Mouse (Mus musculus): ENCODE measurements at regions not wholly inside any gene's neighbourhood (a gene's known extent, or its start where the extent isn't known, plus 50 kb on each side); places are given as distances from the start of the nearest gene placed in this dataset.
A peak's percentile ranks its signal among the peaks of the same experiment; 100 is the strongest.

DNA sequence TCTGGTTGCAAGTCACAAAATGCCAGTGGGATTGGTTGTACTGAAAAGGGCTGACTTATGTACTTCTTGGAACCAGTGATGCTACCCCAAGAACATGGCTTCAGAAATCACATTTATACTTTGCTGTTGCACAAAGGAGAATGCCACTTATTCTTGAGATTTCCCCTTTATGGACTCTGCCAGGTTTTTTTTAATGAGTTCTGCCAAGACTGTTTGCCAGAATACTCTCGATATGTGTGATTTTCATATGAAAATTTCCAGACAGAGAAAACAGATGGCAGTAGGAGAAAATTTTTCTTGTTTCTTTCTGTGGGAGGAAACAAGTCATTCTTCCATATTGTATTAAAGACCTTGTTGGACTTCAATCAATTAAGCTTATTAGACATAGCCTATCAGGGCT, 281.0 kb upstream of the Tle1 start:
- DNase-seq (ENCODE audit: low read depth, low spot score): no peak

DNA sequence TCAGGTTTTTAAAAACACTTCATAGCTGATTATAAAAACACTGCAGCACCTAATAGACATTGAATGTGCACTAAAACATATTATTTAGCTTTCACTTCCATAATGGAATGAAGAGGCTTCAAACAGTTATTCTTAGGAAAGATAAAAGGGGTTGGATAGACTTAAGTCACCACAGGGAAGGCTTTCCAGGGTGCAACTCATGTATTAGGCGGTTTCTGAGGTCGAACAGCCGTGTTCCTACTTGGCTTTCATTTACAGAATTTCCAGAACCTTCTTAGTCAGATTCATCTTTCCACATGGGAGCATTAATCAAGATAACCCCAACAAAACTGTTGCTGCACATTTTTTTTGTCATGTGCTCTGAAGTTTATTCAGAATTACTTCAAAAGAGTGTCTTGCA, 279.8 kb upstream of the Tle1 start:
- DNase-seq (ENCODE audit: low read depth, low spot score): no peak

DNA sequence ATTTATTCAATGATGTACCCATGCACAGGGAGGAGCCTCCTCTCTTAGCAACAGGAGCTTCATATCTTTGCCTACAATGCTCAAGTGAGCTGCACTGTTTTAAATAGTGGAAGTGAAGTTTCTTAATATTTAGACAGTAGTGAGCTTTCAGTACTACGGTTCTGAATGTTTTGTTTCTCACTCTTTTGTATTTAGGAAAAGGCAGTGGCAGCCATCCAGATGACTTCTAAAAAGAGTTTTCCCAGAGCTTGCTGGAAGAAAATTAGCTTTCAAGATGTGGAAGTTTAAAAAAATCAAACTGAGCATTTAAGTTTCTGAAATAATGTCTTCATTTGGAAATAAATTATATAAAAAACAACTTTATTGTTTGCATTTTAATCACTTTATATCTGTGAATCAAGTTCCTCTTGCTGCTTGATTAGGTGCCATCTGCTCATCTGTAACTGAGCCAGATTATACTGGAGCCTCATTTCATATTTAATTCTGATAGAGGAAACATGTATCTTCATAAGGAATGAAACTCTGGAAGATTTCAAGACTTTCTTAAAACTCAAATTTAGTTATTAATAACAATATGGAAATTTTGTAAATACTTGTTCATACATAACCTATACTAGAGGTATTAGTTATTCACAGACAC, 268.6 kb upstream of the Tle1 start:
- no peak for DNase-seq (ENCODE audit: low read depth, low spot score)

DNA sequence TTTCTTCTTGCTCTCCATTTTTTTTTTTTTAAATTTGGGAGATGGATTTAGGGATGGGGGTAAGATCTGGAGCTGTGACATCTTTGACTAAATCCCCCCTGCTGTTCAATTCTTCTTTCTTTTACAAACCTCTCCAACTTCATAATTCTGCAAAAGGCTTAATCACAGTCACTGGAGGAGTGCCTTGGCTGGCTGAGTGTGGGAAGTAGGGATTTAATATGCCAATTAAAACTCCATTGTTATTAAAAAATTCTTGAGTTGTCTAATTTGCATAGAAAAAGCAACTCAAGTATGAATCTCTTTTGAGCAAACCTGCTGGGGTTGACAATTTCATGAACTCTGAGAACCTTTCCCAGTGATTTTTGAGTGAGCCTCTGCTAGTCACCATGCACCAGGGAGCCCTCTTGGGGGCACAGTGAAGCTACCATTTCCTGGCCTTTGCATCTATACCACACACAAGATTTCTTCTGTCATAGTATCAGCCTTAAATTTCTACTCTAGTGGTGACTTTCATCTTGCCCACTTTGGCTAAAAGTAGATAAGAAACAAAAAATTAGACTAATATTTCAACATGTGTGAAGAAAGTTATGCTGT, 243.6 kb upstream of the Tle1 start:
- DNase-seq (ENCODE audit: low read depth, low spot score): no peak

DNA sequence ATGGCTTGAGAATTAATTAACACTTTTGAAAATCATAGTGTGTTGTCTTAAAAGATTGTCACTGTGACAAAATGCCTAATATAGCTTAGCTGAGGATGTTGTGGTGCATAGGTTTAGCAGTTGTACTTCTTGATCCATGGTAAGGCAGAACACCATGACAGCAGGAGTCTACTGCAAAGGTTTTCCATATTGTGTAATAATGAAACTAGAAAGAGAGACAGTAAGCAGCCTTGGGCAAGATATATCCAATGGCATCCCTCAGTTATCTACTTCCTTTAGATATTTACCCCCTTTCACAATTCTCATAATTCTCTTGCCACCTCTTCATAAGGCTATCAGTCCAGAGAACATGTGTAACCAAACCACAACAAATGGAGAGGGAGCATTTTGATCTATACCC, 236.6 kb upstream of the Tle1 start:
- no peak for DNase-seq (ENCODE audit: low read depth, low spot score)

DNA sequence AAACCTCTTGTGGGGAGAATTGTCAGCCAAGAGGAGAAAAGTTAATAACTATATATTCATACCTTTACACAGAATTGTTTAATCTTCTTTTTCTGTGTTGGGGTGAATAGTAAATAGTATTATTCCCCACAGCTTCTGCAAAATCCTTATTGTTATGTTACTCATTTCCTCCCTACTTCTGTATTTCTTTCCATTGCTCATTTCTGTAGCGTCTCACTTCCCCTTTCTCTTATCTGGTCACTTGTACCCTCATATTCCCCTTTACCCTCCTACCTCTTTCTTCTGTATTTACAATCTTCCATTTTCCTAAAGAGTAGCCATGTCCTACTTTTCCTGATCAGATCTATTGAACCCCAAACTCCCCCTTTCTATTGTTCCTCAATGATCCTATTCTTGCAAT, 224.6 kb upstream of the Tle1 start:
- DNase-seq (ENCODE audit: low read depth, low spot score): peak; percentile 70

DNA sequence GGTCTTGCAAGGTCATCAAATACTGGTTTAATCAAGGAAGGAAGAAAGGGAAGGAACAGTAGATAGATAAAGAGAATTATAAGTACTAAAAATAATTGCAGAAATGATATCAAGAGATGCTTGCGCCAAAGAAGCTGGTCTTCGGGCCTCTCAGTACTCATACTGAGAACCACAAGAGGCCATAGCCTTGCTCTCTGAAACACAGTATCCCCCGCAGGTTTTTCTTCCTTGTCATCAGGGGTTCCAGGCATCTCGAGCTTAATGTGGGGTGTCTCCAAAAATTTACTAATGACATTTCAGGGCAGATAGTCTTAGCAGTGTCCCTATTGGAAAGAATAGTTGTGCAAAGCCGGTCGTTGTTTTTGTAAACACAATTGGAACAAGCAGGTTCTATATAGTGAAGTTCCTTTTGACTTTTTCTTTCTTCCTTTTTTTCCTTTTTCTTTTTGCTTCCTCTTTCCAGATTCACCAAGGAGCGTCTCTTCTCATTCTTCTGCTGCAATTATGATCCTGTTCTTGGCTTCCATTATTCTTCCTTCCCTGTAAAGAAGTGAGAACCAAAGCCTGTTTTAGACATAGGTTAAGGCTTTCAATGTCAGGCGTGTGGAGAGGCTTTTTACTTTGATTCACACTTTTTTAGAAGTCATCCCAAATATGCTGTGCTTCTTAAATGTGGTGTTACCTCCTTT, 211.5 kb upstream of the Tle1 start:
- peak; percentile 84 for DNase-seq (ENCODE audit: low read depth, low spot score)

DNA sequence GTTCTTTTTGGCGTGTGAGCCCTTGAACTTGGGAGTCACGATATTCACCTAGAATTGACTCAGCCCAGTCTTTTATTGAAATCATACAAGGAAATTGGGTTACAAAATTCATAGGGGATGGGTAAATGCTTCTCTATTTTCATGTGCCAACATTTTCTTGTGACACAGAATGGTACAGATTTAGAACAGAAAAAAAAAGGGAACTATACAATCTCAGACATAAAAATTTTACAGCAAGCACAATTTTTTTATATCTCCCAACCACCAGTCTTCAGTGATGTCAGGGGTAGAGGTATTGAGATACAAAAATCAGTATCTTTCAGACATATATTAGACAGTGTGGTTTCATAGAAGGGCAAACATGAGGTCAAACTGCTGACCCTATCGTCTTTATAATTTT, 210.6 kb upstream of the Tle1 start:
- peak; percentile 67 for DNase-seq (ENCODE audit: low read depth, low spot score)

DNA sequence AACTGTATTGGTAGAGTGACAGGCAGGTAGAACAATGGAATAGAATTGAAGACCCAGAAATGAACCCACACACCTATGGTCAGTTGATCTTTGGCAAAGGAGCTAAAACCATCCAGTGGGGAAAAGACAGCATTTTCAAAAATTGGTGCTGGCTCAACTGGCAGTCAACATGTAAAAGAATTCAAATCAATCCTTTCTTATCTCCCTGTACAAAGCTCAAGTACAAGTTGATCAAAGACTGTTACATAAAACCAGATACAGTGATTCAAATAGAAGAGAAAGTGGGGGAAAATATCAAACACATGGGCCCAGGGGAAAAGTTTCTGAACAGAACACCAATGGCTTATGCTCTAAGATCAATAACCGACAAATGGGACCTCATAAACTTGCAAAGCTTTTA, 200.0 kb upstream of the Tle1 start:
- DNase-seq (ENCODE audit: low read depth, low spot score): no peak

DNA sequence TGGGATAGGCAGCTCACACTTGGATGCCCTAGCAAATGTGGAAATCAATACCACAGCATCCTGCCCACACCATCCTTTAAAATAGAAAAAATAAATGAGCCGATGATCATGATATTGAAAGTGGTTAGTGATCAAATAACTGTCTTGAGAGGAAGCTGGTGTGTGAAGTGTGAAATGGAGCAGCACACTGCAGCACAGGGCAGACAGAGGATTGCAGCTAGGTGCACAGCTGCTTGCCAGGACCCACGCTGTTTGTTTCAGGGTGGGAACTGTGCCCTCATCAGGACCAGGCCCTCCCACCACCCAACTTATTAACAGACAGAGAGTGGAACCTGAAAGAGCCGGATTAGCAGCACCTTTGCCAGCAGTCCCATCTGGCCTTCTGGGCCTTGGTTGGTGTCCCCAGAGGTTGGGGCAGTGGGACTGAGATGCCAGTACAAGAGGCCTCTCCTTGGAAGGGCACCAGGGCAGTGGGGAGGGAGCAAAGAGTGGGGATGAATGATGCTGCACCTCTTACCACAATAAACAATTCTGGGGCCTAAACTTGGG, 191.2 kb upstream of the Tle1 start:
- DNase-seq (ENCODE audit: low read depth, low spot score): no peak

DNA sequence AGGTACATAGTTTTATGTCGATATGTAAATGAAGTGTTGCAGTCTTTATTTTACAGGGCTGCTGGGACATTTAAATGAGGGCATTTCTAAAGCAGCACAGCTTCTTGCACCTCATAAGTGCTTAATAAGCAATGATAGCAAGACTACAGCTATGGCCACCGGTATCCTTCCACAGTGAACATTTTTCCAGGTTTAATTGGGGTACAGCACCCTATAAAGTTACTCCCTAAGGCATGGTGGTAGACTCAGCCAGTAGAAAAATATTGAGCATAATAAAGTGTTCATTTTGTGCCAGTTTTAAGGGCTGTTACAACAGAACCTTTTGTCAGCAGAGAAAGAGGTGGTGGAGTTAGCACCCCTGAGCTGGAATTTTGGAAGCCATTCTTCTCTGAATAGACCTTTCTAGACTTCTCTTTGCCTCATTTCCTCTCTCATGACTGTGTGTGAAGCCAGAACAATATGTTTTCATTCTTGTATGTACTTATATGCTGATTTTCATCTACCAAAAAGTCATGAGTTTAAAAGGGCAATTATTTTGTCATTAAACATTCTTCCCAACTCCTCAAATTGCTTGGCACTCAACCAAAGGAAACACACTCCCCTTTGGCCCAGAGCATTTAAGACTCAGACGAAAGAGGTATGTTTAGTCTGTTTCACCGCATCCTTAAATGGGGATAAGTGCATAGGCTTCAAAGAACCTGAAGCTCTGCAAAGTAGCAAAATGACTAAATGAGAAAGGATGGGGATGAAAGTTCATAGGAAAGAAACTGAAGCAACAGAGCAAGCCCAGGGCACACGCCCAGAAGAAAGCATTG, 189.3 kb upstream of the Tle1 start:
- no peak for DNase-seq (ENCODE audit: low read depth, low spot score)

DNA sequence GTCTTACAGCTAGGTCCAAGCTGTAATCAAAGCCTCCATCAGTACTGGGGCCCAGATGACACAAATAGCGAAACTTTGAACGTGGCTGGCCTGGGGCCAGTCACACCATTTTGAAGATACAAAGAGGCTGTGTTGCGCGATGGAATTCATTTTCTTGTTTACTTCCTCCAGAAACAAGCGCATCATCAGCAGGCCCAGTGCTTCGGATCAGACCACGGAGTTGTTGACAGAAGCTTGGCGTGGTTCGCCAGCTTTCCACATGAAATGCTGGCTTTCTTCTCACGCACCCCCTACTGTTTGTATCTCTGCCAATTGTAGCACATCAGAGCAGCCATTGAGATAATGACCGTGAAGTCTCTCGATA, 184.2 kb upstream of the Tle1 start:
- DNase-seq (ENCODE audit: low read depth, low spot score): no peak

DNA sequence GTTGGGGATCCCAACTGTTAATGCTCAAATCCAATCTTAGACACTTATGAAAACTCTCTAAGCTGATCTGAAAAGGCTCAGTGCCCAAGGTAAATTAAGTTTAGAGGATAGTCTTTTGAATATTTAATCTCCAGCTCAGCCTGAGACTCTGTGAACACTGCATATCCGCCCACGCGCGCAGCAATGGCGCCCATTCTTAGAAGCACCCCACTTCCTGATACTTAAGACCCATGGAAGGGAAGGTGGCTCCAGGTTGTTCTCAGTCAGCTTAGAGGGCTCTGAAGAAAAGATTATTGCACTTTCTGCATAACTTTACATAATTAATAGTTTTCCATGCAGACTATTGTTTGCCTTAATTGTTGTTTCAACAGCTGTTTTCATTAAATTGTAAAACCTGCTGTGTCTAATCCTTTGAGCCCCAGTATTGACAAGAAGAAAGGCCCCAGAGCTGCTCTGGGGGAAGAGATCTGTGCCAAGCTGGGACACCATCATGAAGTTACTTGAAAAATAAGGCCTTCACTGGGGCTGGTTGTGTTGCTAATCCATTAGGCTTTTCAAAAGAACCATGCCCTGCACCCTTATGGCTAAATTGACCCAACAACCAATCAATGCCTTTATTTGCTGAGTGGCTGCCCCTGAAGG, 183.7 kb upstream of the Tle1 start:
- DNase-seq (ENCODE audit: low read depth, low spot score): no peak

DNA sequence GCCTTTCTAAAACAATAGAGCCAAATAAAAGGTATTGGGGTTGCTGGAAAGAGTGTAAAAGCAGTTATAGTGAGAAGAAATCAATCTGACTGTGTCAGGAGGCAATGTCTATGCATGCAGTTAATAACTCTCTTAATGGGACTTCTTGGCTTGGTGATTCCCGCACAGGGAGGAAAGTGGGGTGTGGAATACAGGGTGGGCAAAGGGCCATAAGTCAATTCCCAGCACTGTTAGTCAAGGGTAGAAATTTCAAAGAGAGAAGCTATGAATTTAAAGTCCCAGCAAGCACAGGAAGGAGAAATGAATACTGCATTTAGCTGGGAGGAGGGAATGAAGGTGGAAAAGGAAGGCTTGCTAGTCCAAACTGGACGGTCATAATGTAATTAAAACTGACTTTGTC, 183.0 kb upstream of the Tle1 start:
- DNase-seq (ENCODE audit: low read depth, low spot score): no peak

DNA sequence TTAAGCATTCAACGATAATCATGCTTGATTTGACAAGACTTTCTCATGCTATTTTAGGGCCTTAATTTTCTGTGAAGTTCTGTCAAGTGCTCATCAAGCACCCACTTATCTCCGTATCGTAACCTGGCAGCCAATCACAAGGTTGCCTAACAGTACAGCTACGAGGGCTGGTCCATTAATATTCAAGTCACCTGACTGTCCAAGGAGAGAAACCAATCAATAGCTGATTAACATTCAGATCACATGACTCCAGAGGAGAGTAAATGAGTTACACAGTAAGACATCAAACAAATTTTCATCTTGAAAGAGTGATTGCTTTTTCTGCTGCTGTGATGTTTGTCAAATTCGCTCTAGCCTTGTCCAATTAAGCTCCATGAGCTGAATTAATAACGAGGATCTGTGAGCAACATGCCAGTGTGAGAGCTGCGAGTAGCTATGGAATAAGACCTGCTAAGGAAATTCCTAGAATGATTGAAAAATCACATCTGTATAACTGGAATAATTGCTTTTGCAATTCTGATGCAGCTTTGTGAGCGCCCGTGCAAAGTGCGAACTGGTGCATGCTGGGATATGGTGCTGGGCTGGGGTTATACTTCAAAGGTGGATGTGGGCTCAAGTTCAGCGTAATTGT, 181.9 kb upstream of the Tle1 start:
- no peak for DNase-seq (ENCODE audit: low read depth, low spot score)

DNA sequence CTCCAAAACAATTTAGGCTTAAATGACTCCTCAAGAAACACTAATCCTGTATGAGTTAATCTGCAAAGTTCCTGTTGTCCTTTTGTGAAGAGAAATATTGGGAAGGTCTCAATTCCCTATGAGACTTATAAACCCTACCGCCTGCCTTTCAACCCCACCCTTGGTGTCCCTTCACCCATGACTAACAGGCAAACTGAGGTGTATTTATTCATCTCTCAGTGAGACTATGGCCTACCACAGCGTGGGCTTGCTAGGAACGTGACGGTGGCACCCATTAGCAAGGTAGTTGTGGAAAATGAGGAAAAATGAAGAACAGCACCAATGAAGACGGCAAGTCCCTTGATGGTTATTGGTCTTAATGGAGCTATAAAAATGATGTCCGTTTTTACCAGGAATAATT, 181.0 kb upstream of the Tle1 start:
- DNase-seq (ENCODE audit: low read depth, low spot score): no peak

DNA sequence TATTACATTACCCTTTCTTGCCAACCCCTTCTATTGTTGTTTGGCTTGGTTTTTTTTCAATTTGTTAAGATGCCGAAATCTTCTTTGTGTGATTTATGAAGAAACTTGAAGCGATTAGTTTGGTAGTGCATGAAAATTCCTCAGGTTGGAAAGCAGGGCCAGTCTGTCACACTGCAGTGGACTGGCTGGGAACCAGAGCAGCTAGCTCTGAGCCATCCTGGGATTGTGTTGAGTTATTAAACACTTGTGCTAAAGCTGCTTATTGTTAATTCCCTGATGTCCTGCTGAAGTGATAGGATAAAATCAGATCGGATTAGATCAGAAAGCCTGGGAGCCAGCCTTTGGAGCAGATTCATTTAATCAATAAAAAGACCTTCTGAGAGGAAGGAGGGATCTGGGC, 180.4 kb upstream of the Tle1 start:
- DNase-seq (ENCODE audit: low read depth, low spot score): no peak

DNA sequence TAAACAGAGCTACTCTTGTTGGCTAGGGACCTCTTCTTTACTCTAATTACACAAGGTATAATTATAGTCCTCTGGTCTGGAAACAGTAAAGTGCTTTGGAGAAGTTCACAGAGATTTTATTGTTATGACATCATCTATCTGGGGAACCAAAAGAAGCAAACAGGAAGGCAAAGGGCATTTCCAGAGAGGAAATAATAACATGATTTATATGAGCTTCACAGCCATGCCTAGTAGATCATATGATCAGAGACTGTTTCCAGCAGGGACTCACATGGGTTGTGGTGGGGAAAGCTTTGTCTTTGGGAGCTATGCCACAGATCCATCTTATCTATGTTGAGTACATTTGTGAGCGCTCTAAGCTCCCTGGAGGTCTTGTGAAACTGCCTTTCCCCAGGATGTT, 178.8 kb upstream of the Tle1 start:
- no peak for DNase-seq (ENCODE audit: low read depth, low spot score)

DNA sequence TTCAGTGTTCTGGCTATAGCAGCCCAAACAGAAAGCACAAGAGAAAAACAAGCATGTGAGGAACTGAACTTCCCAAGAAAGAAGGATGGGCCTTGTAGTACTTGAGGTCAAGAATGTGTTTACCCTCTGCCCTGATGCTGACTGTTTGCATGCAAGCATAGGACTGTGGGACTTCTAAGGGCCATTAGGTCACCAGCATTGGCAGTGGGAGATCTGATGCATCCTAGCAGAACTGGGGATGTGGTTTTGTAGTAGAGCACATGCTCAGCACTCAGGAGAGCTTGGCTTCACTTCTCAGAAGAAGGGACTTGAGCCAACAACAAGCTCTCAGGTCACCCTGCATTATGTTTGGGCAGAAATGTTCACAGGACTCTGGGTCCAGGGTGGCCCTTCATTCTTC, 178.3 kb upstream of the Tle1 start:
- DNase-seq (ENCODE audit: low read depth, low spot score): no peak

DNA sequence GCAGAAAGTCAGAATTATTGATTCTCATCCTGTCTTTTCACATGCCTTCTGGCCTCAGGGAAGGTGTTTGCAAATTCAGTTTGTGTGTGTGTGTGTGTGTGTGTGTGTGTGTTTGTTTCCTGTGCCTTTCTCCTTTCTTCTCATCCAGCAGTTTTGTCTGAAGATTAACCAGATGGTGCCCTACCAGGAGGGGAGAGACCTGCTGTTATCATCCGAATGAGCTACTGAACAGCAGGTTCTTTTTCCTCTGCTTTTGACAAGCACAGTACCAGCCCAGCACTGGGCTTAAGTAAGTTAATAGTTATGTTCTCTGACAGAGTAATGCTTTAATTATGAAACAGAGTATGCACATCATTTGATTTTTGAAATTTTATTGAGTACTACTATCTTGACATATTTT, 176.8 kb upstream of the Tle1 start:
- DNase-seq (ENCODE audit: low read depth, low spot score): no peak

DNA sequence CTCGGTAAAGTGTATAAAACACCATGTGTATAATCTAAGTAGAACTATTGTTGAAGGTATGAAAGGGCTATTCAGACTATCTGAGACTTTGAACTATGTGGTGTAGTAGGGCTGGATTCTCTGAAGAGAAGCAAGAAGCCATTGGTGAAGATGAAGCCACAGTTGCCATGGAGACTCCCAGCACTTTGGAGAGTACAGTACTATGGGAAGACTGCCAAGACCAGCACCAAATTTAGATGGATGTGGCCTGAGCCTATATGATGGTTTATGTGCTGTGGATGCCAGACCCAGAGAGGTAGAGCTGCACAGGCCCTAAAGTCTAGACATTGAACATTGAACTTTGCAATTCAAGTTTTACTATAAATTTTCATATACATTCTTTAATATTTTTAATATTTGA, 151.3 kb upstream of the Tle1 start:
- no peak for DNase-seq (ENCODE audit: low read depth, low spot score)
